Mouse (Mus musculus): ENCODE data around the gene Gm38655. TPM values are rescaled to one million over a fixed set of nuclear protein-coding genes. Genes with fewer than 3 reads are reported as not detected.
"Not testable (repeated sequence)": the region's sequence is repeated elsewhere in the genome, so short reads cannot be mapped to it uniquely, and the experiment has no call there.

The Gm38655 gene
- total RNA-seq (2014; rRNA removed) (not detected in 2 replicates), polyA plus RNA-seq (2015; fragmentation: Nextera tagmentation; extraction: Ambion mirVana) (not detected in 2 replicates)

DNA sequence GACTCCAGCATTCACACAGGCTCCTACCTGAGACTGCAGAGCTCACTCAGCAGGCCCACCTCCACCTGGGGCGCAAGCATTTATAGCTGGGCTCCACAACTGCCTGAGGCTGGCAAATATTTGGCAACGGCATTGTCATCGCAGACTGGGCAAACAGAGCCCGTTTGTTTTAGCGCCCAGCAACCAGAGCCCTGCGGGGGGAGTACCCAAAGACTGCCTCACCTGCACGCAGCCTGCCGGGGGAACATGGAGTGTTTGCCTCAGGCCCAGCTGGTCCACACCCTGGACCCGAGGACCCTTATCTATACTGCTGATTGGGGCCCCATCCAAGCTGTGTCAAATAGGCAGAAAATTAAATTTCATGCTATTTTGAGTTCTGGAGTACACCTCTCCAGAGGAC, at the start of gene Gm38655:
Gene Gm38655 (minus strand): TSS at position 61 of the 400 bp plus-strand sequence.
- no peaks in the 10 kb centered on the region for H3K4me1 ChIP-seq (ENCODE audit: insufficient read depth)
- ATAC-seq (no peak), DNase-seq (no peak)
- TF ChIP-seq CTCF (IDR thresholded peaks at IDR 0.05; ENCODE audit: low read depth): no peak
- H3K27me3 ChIP-seq (ENCODE audit: insufficient read depth, low read length): no peaks in the 10 kb centered on the region
- H3K9ac ChIP-seq: no peak within 1 kb of the TSS
- no peak within 1 kb of the TSS for H3K27ac ChIP-seq (ENCODE audit: low read depth, low read length)
- H3K4me3 ChIP-seq (ENCODE audit: low read depth, low read length): no peak within 1 kb of the TSS
- no peak within 1 kb of the TSS for H3K4me2 ChIP-seq (ENCODE audit: low read depth)
- H3K9me3 ChIP-seq (ENCODE audit: low read length): no peaks in the 10 kb centered on the region
- H3K36me3 ChIP-seq (ENCODE audit: insufficient read depth): no peaks in the 10 kb centered on the region
- WGBS: 74% methylated on average over 9 of the region's 9 CpGs

DNA sequence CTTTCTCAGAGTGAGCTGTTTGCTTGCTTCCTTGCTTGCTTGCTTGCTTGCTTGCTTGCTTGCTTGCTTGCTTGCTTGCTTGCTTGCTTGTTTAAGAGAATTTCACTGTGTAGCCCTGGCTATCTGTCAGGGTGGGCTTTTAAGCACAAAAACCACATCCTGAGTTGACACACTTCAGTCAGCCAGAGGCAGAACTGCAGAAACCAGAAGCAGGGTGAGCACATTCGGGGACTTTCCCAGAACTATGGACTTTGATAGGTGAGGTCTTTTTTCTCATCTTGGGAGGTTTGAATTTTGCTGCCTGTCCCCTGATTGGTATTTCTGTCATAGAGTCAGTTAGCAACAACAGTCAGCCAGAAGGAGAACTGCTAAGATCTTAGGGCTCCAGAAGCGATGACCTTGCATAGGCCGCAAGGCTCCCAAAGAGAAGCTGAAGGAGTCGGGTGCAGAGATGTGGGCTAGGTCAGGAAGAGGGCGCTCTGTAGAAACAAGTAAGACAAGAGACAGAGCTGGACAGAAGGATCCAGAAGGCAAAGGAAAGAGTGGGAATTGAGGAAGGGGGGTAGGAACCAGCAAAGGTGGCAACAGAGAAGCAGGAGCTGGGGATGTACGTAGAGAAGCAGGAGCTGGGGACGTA, 49.4 kb upstream of the Gm38655 start:
- no peak for TF ChIP-seq CTCF (IDR thresholded peaks at IDR 0.05; ENCODE audit: low read depth)
- Histone ChIP-seq H3K4me2 (ENCODE audit: low read depth) (no peak overlapping the region), H3K9ac (no peak overlapping the region), H3K9me3 (ENCODE audit: low read length) (no peaks in the 10 kb centered on the region), H3K4me1 (ENCODE audit: insufficient read depth) (no peaks in the 10 kb centered on the region), H3K36me3 (ENCODE audit: insufficient read depth) (peaks cover 39% of the 10 kb centered on the region), H3K27me3 (ENCODE audit: insufficient read depth, low read length) (no peaks in the 10 kb centered on the region), H3K27ac (ENCODE audit: low read depth, low read length) (no peak overlapping the region), H3K4me3 (ENCODE audit: low read depth, low read length) (no peak overlapping the region)
- ATAC-seq (no peak), DNase-seq (no peak)
- 90% methylated on average over 7 of the region's 7 CpGs for WGBS

DNA sequence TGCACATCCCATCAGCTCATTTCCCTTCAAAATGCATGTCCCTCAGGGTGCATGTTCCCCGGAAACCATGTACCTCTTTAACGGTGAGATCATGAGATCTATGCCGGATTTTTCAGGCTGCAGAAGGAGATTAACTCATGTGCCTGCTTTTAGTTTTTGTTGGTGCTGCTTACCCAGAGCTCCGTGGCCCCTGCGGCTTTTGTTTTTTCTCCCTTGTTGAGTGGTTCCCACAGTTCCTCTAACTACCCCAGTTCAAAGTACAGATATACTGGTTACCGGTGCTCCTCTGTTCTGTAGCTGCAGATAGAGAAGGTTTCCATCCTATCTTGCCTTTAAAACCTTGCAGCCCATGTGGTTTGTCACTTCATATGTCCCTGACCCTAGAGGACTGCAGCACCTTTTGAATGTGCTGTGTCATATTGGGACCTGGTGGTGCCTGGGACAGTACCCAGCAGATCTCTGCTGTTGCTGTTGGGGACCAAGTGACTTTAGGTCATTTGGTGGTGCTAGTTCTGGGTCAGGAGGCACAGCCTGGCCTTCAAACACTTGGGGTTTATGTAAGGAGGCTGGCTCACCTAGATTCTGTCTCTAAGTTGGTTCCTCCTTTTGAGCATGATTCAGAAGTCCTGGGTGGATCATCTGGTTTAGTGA, 47.8 kb upstream of the Gm38655 start:
- 36% methylated on average over 6 of the region's 6 CpGs for WGBS
- Histone ChIP-seq H3K27ac (ENCODE audit: low read depth, low read length) (no peak overlapping the region), H3K4me2 (ENCODE audit: low read depth) (peak overlapping the region; percentile 47), H3K36me3 (ENCODE audit: insufficient read depth) (peaks cover 38% of the 10 kb centered on the region), H3K4me3 (ENCODE audit: low read depth, low read length) (peak overlapping the region; percentile 17), H3K9ac (0 out of 2 replicates have a peak overlapping the region, but pooled peaks have one; percentile 10), H3K27me3 (ENCODE audit: insufficient read depth, low read length) (no peaks in the 10 kb centered on the region), H3K4me1 (ENCODE audit: insufficient read depth) (no peaks in the 10 kb centered on the region), H3K9me3 (ENCODE audit: low read length) (no peaks in the 10 kb centered on the region)
- TF ChIP-seq CTCF (IDR thresholded peaks at IDR 0.05; ENCODE audit: low read depth): no peak
- DNase-seq (no peak), ATAC-seq (no peak)

DNA sequence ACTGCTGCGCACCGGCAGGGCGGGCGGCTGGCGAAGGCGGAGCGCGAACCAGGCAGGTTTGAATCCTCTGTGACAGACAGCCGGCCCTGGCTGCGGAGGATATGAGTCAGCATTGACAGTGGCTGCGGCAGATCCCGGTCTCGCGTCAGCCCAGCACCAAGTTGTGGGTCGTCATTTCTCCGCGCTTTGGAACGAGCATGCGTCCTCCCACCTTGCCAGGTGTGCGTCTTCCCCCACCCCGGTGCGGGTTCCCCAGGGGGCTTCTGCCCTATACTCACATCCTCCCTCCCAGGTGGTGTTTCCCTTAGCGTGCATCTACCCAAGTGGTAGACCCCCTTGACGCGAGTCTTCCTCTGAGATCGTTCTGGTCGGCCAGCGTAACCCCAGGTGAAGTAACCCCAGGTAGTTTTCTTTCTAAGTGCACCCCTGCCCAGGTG, 47.3 kb upstream of the Gm38655 start:
- not testable (repeated sequence) for H3K4me1 ChIP-seq (ENCODE audit: insufficient read depth); H3K27me3 ChIP-seq (ENCODE audit: insufficient read depth, low read length); H3K27ac ChIP-seq (ENCODE audit: low read depth, low read length); H3K9me3 ChIP-seq (ENCODE audit: low read length)
- peak overlapping the region; percentile 17 for H3K4me3 ChIP-seq (ENCODE audit: low read depth, low read length)
- H3K4me2 ChIP-seq (ENCODE audit: low read depth): peak overlapping the region; percentile 60
- peak; percentile 18 for DNase-seq
- H3K9ac ChIP-seq: 0 out of 2 replicates have a peak overlapping the region, but pooled peaks have one; percentile 10
- peak; percentile 97 for ATAC-seq
- 11% methylated on average over 17 of the region's 28 CpGs for WGBS
- peaks cover 38% of the 10 kb centered on the region for H3K36me3 ChIP-seq (ENCODE audit: insufficient read depth)

DNA sequence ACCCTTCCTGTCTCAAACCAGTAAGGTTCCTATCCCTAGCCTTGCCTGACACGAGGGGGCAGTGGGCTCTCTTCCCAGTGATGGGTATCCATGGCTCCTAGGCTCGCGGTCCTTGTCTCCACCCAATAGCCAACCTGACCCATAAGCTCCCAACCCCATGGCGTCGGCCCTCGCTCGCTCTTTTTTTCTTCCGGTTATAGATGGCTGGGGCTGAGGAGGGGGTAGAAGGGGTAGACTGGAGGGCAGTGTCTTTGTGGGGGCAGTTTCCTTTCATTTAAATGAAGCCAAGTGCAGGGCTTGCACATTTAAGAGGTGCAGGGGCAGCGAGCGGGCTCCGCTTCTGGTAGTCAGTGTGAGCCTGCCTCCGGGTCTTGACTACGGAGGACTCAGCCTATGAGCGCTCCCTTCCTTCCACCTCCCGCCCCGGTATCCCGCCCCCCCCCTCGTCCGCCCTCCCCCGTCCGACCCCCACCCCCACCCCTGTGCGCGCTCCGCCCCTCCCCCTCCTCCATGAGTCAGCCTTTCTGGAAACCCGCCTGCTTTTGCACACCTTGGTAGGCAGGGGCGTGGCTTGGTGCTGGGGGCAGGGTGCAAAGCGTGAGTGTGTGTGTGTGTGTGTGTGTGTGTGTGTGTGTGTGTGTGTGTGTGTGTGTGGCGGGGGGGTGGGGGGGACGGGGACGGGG, 46.7 kb upstream of the Gm38655 start:
- ATAC-seq: peak; percentile 87
- 2% methylated on average over 22 of the region's 30 CpGs for WGBS
- Histone ChIP-seq H3K9ac (peak overlapping the region; percentile 49), H3K4me3 (ENCODE audit: low read depth, low read length) (peak overlapping the region; percentile 31), H3K4me2 (ENCODE audit: low read depth) (peak overlapping the region; percentile 60), H3K27me3 (ENCODE audit: insufficient read depth, low read length) (no peaks in the 10 kb centered on the region), H3K9me3 (ENCODE audit: low read length) (no peaks in the 10 kb centered on the region), H3K36me3 (ENCODE audit: insufficient read depth) (peaks cover 35% of the 10 kb centered on the region), H3K4me1 (ENCODE audit: insufficient read depth) (no peaks in the 10 kb centered on the region), H3K27ac (ENCODE audit: low read depth, low read length) (no peak overlapping the region)
- TF ChIP-seq CTCF (IDR thresholded peaks at IDR 0.05; ENCODE audit: low read depth): no peak
- peak; percentile 46 for DNase-seq

DNA sequence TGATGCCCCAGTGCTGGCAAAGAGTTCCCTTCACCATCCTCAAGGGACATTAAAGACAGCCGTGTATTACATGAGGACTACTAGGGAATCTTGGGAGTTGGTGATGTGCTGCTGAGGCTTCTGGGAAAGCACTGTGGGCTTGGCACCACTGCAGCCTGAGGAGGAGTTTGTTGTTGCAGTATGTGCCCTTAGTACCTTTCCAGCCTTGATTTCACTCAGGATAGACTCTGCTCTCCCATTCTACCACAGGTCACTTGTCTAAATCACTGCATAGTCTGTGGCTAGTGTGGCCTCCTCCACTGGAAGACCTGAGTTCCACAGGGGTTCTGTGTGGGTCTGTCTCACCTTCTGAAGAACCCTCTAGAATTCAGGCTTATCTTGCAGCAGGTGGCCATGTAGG, 45.5 kb upstream of the Gm38655 start:
- H3K9ac ChIP-seq: no peak overlapping the region
- ATAC-seq: no peak

More for the DNA sequence above, 45.5 kb upstream of the Gm38655 start:
- H3K27me3 ChIP-seq (ENCODE audit: insufficient read depth, low read length): no peaks in the 10 kb centered on the region
- WGBS: 79% methylated on average over 1 of the region's 1 CpGs
- H3K4me1 ChIP-seq (ENCODE audit: insufficient read depth): no peaks in the 10 kb centered on the region
- H3K4me3 ChIP-seq (ENCODE audit: low read depth, low read length): no peak overlapping the region
- no peak for DNase-seq
- H3K4me2 ChIP-seq (ENCODE audit: low read depth): no peak overlapping the region
- peaks cover 33% of the 10 kb centered on the region for H3K36me3 ChIP-seq (ENCODE audit: insufficient read depth)
- H3K9me3 ChIP-seq (ENCODE audit: low read length): no peaks in the 10 kb centered on the region
- TF ChIP-seq CTCF (IDR thresholded peaks at IDR 0.05; ENCODE audit: low read depth): no peak
- no peak overlapping the region for H3K27ac ChIP-seq (ENCODE audit: low read depth, low read length)
